Mouse (Mus musculus) NIH3T3 (cell line): Measurements from ENCODE around the gene Rnpc3.

Experiments
- DNase-seq: peaks from one replicate; pipeline ENCODE4 v3.0.0-alpha.2; 2012; ENCODE audit warnings: low read depth

The Rnpc3 gene

GRCm38 (mm10) chr3:113629606-113630359 is at the start of gene Rnpc3:
Gene Rnpc3 (minus strand): TSS chr3:113630149.
- DNase-seq = peak; percentile 99

GRCm38 (mm10) chr3:113656940-113657339 is 27.0 kb upstream of the Rnpc3 start:
- peak; percentile 55 for DNase-seq

GRCm38 (mm10) chr3:113654335-113654734 is 24.4 kb upstream of the Rnpc3 start:
- DNase-seq = no peak

GRCm38 (mm10) chr3:113651386-113651785 is 21.4 kb upstream of the Rnpc3 start:
- peak; percentile 62 for DNase-seq

GRCm38 (mm10) chr3:113639545-113639944 is 9.6 kb upstream of the Rnpc3 start:
- no peak for DNase-seq

- DNase-seq = no peak
Observed at GRCm38 (mm10) chr3:113634220-113634619, 4.3 kb upstream of the Rnpc3 start.

GRCm38 (mm10) chr3:113631611-113632010 is 1.7 kb upstream of the Rnpc3 start:
- no peak for DNase-seq

GRCm38 (mm10) chr3:113630564-113630963 is 615 bp upstream of the Rnpc3 start:
- peak; percentile 66 for DNase-seq

GRCm38 (mm10) chr3:113606599-113606998 is 23.4 kb downstream of the Rnpc3 start, which contains the start of gene Amy1:
Gene Amy1 (minus strand): TSS chr3:113606699.
- DNase-seq = no peak

GRCm38 (mm10) chr3:113590844-113591243 is 39.1 kb downstream of the Rnpc3 start:
- DNase-seq = peak; percentile 36

GRCm38 (mm10) chr3:113574578-113574977 is 55.4 kb downstream of the Rnpc3 start:
- no peak for DNase-seq

GRCm38 (mm10) chr3:113574138-113574537 is 55.8 kb downstream of the Rnpc3 start:
- DNase-seq = no peak

- no peak for DNase-seq
Observed at GRCm38 (mm10) chr3:113572158-113572557, 57.8 kb downstream of the Rnpc3 start.
